In the genomic region with DNA sequence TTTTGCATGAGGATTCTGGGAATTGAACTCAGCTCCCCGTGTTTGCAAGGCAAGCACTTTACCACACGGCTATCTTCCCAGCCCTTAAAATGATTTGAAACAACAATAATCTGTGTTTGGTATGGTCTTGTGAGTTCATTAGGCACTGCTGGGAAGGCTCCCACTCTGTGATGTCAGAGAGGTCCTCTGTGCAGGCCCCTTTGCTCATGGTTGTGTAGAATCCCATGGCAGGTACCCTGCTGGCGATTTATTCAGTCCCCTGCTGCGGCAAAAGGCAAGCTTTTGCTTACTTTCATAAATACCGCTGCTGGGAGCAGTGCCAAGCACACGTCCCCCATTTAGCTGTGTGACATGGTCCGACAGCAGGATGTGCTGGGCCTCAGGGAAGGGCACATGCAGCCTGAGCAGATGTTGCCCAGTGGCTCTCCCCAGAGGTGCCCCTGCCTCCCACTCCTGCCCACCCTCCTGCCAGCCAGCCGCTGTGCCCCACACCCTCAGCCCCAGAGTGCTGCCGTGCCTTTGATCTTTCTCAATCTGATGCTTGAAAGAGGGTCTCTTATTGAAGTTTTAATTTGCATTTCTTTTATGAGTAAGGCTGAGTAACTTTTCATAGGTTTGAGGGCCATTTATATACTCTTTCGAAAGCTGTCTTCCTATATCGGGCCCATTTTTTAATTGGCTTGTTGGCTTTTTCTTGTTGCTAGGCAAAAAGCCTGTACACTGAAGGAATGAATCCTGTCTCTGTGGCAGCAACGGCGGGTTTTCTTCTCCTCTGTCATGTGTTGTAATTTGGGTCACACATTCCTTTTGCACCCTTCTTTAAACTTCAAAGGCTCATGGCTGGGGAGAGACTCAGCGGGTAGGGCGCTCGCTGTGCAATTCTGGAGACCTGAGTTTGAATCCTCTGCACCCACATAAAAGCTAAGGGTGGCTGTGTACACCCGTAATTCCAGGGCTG, we compare ENCODE assay signal across 10 mouse cellular contexts.
DNase-seq lines count a peak whose midpoint lies in the region; ATAC-seq and TF ChIP-seq lines count a peak whose summit lies in the region.
"Had no signal": no experiment of that assay in that cellular context is flagged by ENCODE, and none has a peak within 500 bp of the region (broad histone marks: within the 10 kb centered on the region; RNA-seq: fewer than 3 reads in every experiment).

No protein-coding gene starts in this region.

- 39% methylated on average over 17 of the region's 17 CpGs for WGBS in lung, embryonic 16.5 days
- 43% methylated on average over 17 of the region's 17 CpGs for WGBS in forebrain, embryonic 10.5 days
- WGBS in limb, embryonic 12.5 days = 37% methylated on average over 17 of the region's 17 CpGs
- WGBS in thymus, adult 2 months = 13% methylated on average over 17 of the region's 17 CpGs
- WGBS in heart, embryonic 12.5 days = 65% methylated on average over 17 of the region's 17 CpGs

- H3K27ac ChIP-seq in lung, embryonic 16.5 days (ENCODE audit: low read length) = no peak overlapping the region
- H3K27ac ChIP-seq in forebrain, embryonic 10.5 days = peak overlapping the region; percentile 79
- H3K27ac ChIP-seq in limb, embryonic 12.5 days = 0 out of 2 replicates have a peak overlapping the region, but pooled peaks have one; percentile 35
- H3K27ac ChIP-seq in thymus, adult 2 months (ENCODE audit: control insufficient read depth, insufficient read depth, low read length) = no peak overlapping the region
- H3K27ac ChIP-seq in heart, embryonic 12.5 days (ENCODE audit: poor library complexity, severe bottlenecking) = no peak overlapping the region
- H3K27ac ChIP-seq: embryonic facial prominence, embryonic 12.5 days; heart, embryonic 13.5 days had no signal

- H3K36me3 ChIP-seq in lung, embryonic 16.5 days (ENCODE audit: control insufficient read depth, insufficient read depth, low read length) = no peaks in the 10 kb centered on the region
- no peaks in the 10 kb centered on the region for H3K36me3 ChIP-seq in forebrain, embryonic 10.5 days (replicated peaks)
- no peaks in the 10 kb centered on the region for H3K36me3 ChIP-seq in limb, embryonic 12.5 days
- no peaks in the 10 kb centered on the region for H3K36me3 ChIP-seq in thymus, adult 2 months (ENCODE audit: control insufficient read depth, insufficient read depth, low read length)
- no peaks in the 10 kb centered on the region for H3K36me3 ChIP-seq in heart, embryonic 12.5 days
- H3K36me3 ChIP-seq: embryonic facial prominence, embryonic 12.5 days; heart, embryonic 13.5 days had no signal

- H3K9ac ChIP-seq in lung, embryonic 16.5 days (ENCODE audit: low read length) = no peak overlapping the region
- H3K9ac ChIP-seq in limb, embryonic 12.5 days (replicated peaks) = no peak overlapping the region
- H3K9ac ChIP-seq in heart, embryonic 12.5 days = no peak overlapping the region
- H3K9ac ChIP-seq: embryonic facial prominence, embryonic 12.5 days; heart, embryonic 13.5 days had no signal

- H3K9me3 ChIP-seq in lung, embryonic 16.5 days (ENCODE audit: control insufficient read depth, low read length) = no peaks in the 10 kb centered on the region
- no peaks in the 10 kb centered on the region for H3K9me3 ChIP-seq in forebrain, embryonic 10.5 days
- no peaks in the 10 kb centered on the region for H3K9me3 ChIP-seq in limb, embryonic 12.5 days
- H3K9me3 ChIP-seq in heart, embryonic 12.5 days (replicated peaks) = no peaks in the 10 kb centered on the region
- H3K9me3 ChIP-seq: embryonic facial prominence, embryonic 12.5 days; heart, embryonic 13.5 days had no signal

- no peak overlapping the region for H3K4me3 ChIP-seq in lung, embryonic 16.5 days (ENCODE audit: low read length)
- H3K4me3 ChIP-seq in forebrain, embryonic 10.5 days = no peak overlapping the region; the same call in 1 of the 2 replicates
- no peak overlapping the region for H3K4me3 ChIP-seq in limb, embryonic 12.5 days (replicated peaks)
- no peak overlapping the region for H3K4me3 ChIP-seq in thymus, adult 2 months (ENCODE audit: control insufficient read depth, insufficient read depth, low read length)
- no peak overlapping the region for H3K4me3 ChIP-seq in heart, embryonic 12.5 days
- H3K4me3 ChIP-seq: embryonic facial prominence, embryonic 12.5 days; heart, embryonic 13.5 days had no signal

- H3K27me3 ChIP-seq in lung, embryonic 16.5 days (ENCODE audit: control insufficient read depth, insufficient read depth, low read depth, low read length) = peaks cover 13% of the 10 kb centered on the region
- peaks cover 77% of the 10 kb centered on the region for H3K27me3 ChIP-seq in forebrain, embryonic 10.5 days (ENCODE audit: poor library complexity, severe bottlenecking)
- peaks cover 35% of the 10 kb centered on the region for H3K27me3 ChIP-seq in limb, embryonic 12.5 days
- H3K27me3 ChIP-seq in thymus, adult 2 months (ENCODE audit: control insufficient read depth, insufficient read depth, low read length) = no peaks in the 10 kb centered on the region
- peaks cover 83% of the 10 kb centered on the region for H3K27me3 ChIP-seq in heart, embryonic 12.5 days (replicated peaks)

- ATAC-seq in lung, embryonic 16.5 days (ENCODE audit: low read depth) = peak; percentile 80
- no peak for ATAC-seq in limb, embryonic 12.5 days (ENCODE audit: insufficient number of reproducible peaks, insufficient read depth, low FRiP score, low TSS enrichment, low read depth)
- ATAC-seq in heart, embryonic 12.5 days (ENCODE audit: insufficient number of reproducible peaks, low FRiP score) = no peak

- no peak overlapping the region for H3K4me2 ChIP-seq in lung, embryonic 16.5 days (ENCODE audit: low read depth, low read length)
- H3K4me2 ChIP-seq in limb, embryonic 12.5 days = peak overlapping the region; percentile 35; the same call in 1 of the 2 replicates
- H3K4me2 ChIP-seq in heart, embryonic 12.5 days = no peak overlapping the region
- H3K4me2 ChIP-seq: embryonic facial prominence, embryonic 12.5 days; heart, embryonic 13.5 days had no signal

- no peak for DNase-seq in lung, adult 18-20 months
- DNase-seq in forebrain, embryonic 10.5 days (ENCODE audit: extremely low spot score, low spot score) = peak; percentile 47
- peak; percentile 30 for DNase-seq in thymus, adult 2 months
- no peak for DNase-seq in natural killer cell, adult 2 months (ENCODE audit: low spot score in 2 of 2)
- no peak for DNase-seq in MN1 (ENCODE audit: low spot score)

- no peak for TF ChIP-seq POLR2A in thymus, adult 2 months (IDR thresholded peaks at IDR 0.05; ENCODE audit: control insufficient read depth, extremely low read depth, insufficient read depth, low read length, poor library complexity)

- TF ChIP-seq CTCF in thymus, adult 2 months (IDR thresholded peaks at IDR 0.05; ENCODE audit: borderline replicate concordance, control insufficient read depth, extremely low read depth, insufficient read depth, low read length, poor library complexity) = no peak

- H3K4me1 ChIP-seq in lung, embryonic 16.5 days (replicated peaks; ENCODE audit: control insufficient read depth, insufficient read depth, low read length) = peaks cover 8% of the 10 kb centered on the region
- peaks cover 64% of the 10 kb centered on the region for H3K4me1 ChIP-seq in forebrain, embryonic 10.5 days
- H3K4me1 ChIP-seq in limb, embryonic 12.5 days (replicated peaks) = peaks cover 36% of the 10 kb centered on the region
- H3K4me1 ChIP-seq in thymus, adult 2 months (replicated peaks; ENCODE audit: control insufficient read depth, insufficient read depth, low read length) = peaks cover 41% of the 10 kb centered on the region
- 0 out of 2 replicates have a peak, but pooled peaks cover 4% of the 10 kb centered on the region for H3K4me1 ChIP-seq in heart, embryonic 12.5 days (replicated peaks)

Comparison
In these comparisons a context has a peak if more than half of its experiments do, and no peak if none do; other contexts are left out.
1. H3K27ac ChIP-seq: peak in forebrain, embryonic 10.5 days (single experiment) and limb, embryonic 12.5 days (single experiment); none in lung, embryonic 16.5 days (single experiment), thymus, adult 2 months (single experiment) and heart, embryonic 12.5 days (single experiment).
2. DNase-seq: peak in forebrain, embryonic 10.5 days (single experiment) and thymus, adult 2 months (single experiment); none in lung, adult 18-20 months (0 of 2), natural killer cell, adult 2 months (0 of 2) and MN1 (single experiment).